Mouse (Mus musculus) intestine, embryonic 14.5 days (tissue): Measurements from ENCODE around the gene Prrx1. TPM values are rescaled to one million over a fixed set of nuclear protein-coding genes. Genes with fewer than 3 reads are reported as not detected.

ENCODE experiments used
- ATAC-seq: fragments of 200-750 bp; cut with Nextera tagmentation; replicated peaks from 2 replicates; pipeline ENCODE4 v1.8.0; 2017; ENCODE audit warnings: low read depth, moderate number of reproducible peaks, moderate TSS enrichment, moderate library complexity; ENCODE audit not compliant: low FRiP score, low TSS enrichment
- DNase-seq: peaks from one replicate; pipeline ENCODE4 v3.0.0-alpha.2; 2018; ENCODE audit warnings: low spot score
- H3K27ac ChIP-seq: fragments of 300-500 bp; sonication (generic); 2 replicates; pipeline ENCODE4 v1.5.1; 2014; ENCODE audit warnings: low read depth, mild to moderate bottlenecking, control low read depth
- H3K27me3 ChIP-seq: fragments of 300-500 bp; sonication (generic); replicated peaks from 2 replicates; pipeline ENCODE4 v1.6.1; 2014; ENCODE audit warnings: low read length, control low read depth; ENCODE audit not compliant: control insufficient read depth, insufficient read depth
- H3K36me3 ChIP-seq: fragments of 300-500 bp; sonication (generic); 2 replicates; pipeline ENCODE4 v1.6.1; 2014; ENCODE audit warnings: low read length, control low read depth; ENCODE audit not compliant: control insufficient read depth, insufficient read depth
- H3K4me1 ChIP-seq: fragments of 300-500 bp; sonication (generic); replicated peaks from 2 replicates; pipeline ENCODE4 v1.6.1; 2014; ENCODE audit warnings: low read length, control low read depth, mixed read lengths; ENCODE audit not compliant: control insufficient read depth, insufficient read depth
- H3K4me2 ChIP-seq: fragments of 300-500 bp; sonication (generic); 2 replicates; pipeline ENCODE4 v1.6.1; 2014; ENCODE audit warnings: low read length
- H3K4me3 ChIP-seq: fragments of 300-500 bp; sonication (generic); 2 replicates; pipeline ENCODE4 v1.5.1; 2014; ENCODE audit warnings: low read depth, low read length, control low read depth, mixed read lengths
- H3K9ac ChIP-seq: fragments of 300-500 bp; sonication (generic); 2 replicates; pipeline ENCODE4 v1.6.1; 2014; ENCODE audit warnings: mild to moderate bottlenecking, low read length
- H3K9me3 ChIP-seq: fragments of 300-500 bp; sonication (generic); 2 replicates; pipeline ENCODE4 v1.6.1; 2016; ENCODE audit warnings: low read length, control low read depth; ENCODE audit not compliant: control insufficient read depth
- WGBS: fragments of 180-500 bp; shearing (Covaris S2); extraction: QIAGEN DNeasy Blood & Tissue Kit; methylation state at CpG from one replicate; pipeline ENCODE4 v1.1.7; 2014; 5-methylcytosine and 5-hydroxymethylcytosine counted together
- polyA plus RNA-seq: library from polyadenylated mRNA; unstranded; fragments of >200 nt; fragmentation: Nextera tagmentation; extraction: Ambion mirVana; gene quantifications from 2 replicates; pipeline ENCODE4 v1.2.1, GENCODE M21; 2014

The Prrx1 gene
- polyA plus RNA-seq, 1 experiment from 2014 or later: 2.2 TPM

GRCm38 (mm10) chr1:163355626-163356156 is 42.2 kb upstream of the Prrx1 start:
- Histone ChIP-seq H3K4me1 (peaks cover 4% of the 10 kb centered on the region; the same call in 1 of the 2 replicates), H3K9ac (no peak overlapping the region), H3K27ac (no peak overlapping the region), H3K4me3 (no peak overlapping the region), H3K36me3 (no peaks in the 10 kb centered on the region), H3K4me2 (no peak overlapping the region), H3K27me3 (no peaks in the 10 kb centered on the region), H3K9me3 (no peaks in the 10 kb centered on the region)
- DNase-seq (no peak), ATAC-seq (no peak)
- 14% methylated on average over 3 of the region's 3 CpGs for WGBS

DNA sequence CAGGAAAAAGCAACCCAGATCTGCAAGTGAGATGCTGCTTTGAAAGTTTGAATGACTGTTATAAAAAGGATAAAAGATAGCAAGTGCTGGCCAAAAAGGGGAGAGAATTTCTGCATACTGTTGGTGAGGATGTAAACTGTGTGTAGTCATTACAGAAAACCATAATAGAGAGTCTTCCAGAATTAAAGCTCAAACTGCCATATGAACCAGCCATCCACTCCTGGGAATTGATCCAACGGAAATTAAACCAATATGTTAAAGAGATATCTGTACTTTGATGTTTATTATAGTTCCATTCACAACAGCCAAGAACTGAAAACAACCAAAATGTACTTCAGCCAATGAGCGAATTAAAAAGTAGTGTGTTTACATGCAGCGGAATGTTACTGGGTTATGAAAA is 37.5 kb upstream of the Prrx1 start:
- H3K9me3 ChIP-seq: no peaks in the 10 kb centered on the region
- H3K27ac ChIP-seq: no peak overlapping the region
- H3K4me1 ChIP-seq: no peaks in the 10 kb centered on the region; the same call in 1 of the 2 replicates
- H3K4me3 ChIP-seq: no peak overlapping the region
- WGBS: 84% methylated on average over 3 of the region's 3 CpGs
- H3K4me2 ChIP-seq: no peak overlapping the region
- no peak overlapping the region for H3K9ac ChIP-seq
- no peaks in the 10 kb centered on the region for H3K27me3 ChIP-seq
- DNase-seq: no peak
- no peaks in the 10 kb centered on the region for H3K36me3 ChIP-seq
- ATAC-seq: no peak

DNA sequence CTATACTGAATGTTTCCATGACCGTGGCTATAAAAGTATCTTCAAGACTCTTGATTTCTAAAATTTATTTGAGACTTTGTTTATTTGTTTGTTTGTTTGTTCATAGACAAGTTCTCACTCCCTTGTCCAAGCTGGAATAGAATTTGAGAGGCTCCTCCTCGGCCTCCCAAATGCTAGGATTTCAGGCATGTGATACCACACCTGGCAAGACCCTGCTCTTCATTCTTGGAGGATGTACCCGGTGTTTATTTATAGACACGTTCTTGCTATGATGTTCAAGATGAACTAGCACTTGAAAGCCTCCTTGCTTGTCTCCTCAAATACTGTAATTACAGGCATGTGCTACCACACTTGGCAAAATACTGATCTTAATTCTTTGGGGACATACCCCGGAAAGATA is 32.0 kb upstream of the Prrx1 start:
- WGBS: 79% methylated on average over 5 of the region's 5 CpGs
- DNase-seq (no peak), ATAC-seq (no peak)
- H3K4me2 ChIP-seq: no peak overlapping the region
- no peaks in the 10 kb centered on the region for H3K9me3 ChIP-seq
- no peak overlapping the region for H3K4me3 ChIP-seq
- no peaks in the 10 kb centered on the region for H3K27me3 ChIP-seq
- H3K36me3 ChIP-seq: no peaks in the 10 kb centered on the region
- no peak overlapping the region for H3K9ac ChIP-seq
- H3K4me1 ChIP-seq: no peaks in the 10 kb centered on the region
- no peak overlapping the region for H3K27ac ChIP-seq

DNA sequence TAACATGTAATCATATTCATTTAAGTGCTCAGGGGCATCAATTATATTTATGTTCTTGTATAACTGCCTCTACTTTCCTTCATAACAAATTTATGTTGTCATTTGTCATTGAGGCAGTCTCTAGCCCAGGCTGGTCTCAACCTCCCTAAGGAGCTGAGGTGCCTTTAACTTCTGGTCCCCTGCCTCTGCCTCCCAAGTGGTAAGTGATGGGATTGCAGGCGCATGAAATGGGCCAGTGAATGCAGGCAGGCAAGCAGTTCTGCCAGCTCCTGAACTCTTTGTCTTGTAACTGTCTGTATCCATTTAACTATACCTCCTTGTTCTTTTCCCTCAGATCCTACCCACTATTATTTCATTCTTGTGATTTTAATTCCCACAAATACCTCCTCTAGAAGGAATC is 31.4 kb upstream of the Prrx1 start:
- H3K4me2 ChIP-seq: no peak overlapping the region
- H3K36me3 ChIP-seq: no peaks in the 10 kb centered on the region
- H3K27me3 ChIP-seq: no peaks in the 10 kb centered on the region
- 41% methylated on average over 1 of the region's 1 CpGs for WGBS
- no peaks in the 10 kb centered on the region for H3K4me1 ChIP-seq
- DNase-seq (no peak), ATAC-seq (no peak)
- no peaks in the 10 kb centered on the region for H3K9me3 ChIP-seq
- H3K4me3 ChIP-seq: no peak overlapping the region
- H3K27ac ChIP-seq: no peak overlapping the region
- no peak overlapping the region for H3K9ac ChIP-seq

DNA sequence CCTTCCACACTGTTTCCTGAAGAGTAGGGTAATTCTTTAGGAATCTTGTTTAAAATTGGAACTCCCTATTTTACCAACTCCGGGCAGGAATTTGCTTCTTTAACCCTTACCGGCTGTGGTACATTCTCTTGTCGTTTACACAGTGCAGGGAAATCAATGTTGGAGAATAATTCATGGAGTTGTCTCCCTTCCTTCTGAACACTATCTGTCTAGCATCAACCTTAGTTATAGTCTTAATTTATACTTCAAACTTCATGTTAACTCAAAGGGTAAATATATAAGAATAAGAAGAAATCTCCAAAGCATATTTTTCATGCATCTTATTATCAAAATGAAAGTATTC is 25.7 kb upstream of the Prrx1 start:
- 31% methylated on average over 3 of the region's 3 CpGs for WGBS
- H3K9me3 ChIP-seq: no peaks in the 10 kb centered on the region
- H3K4me1 ChIP-seq: no peaks in the 10 kb centered on the region
- no peak overlapping the region for H3K4me2 ChIP-seq
- DNase-seq (no peak), ATAC-seq (no peak)
- no peak overlapping the region for H3K27ac ChIP-seq
- H3K36me3 ChIP-seq: no peaks in the 10 kb centered on the region
- no peak overlapping the region for H3K9ac ChIP-seq
- no peak overlapping the region for H3K4me3 ChIP-seq
- no peaks in the 10 kb centered on the region for H3K27me3 ChIP-seq

DNA sequence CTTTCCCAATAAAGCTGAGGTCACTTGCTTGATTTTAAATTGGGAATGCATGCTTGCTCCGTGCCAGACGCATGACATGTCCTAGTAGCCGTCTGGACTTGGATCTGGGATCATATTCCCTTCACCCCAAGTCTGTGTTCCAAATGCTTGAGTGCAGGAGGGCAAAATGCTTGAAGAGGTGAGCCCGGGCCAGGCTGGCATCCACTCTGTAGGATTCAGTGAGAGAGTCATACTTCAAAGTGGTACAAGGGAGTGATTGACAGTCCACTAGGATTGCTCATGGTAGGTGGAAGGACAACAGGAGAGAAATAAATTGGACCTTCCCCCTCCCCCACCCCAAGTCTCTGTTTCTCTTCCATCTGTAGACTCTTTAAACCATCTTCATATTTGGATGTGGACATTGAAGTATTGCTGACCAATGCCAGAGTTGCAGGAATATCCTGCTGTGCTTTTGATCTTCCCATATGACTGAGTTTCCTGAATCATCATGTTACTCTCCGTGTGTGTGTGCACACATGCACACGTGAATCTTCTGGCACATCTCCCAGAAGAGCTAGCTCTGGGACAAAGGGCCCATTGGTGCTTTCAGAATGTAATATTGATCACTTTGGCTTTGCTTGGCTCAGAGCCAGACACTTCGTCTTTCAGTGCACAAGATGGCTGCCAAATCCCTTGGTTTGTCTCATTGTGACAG is 25.2 kb upstream of the Prrx1 start:
- Histone ChIP-seq H3K9ac (no peak overlapping the region), H3K4me2 (no peak overlapping the region), H3K4me1 (no peaks in the 10 kb centered on the region), H3K27me3 (no peaks in the 10 kb centered on the region), H3K4me3 (no peak overlapping the region), H3K9me3 (no peaks in the 10 kb centered on the region), H3K36me3 (no peaks in the 10 kb centered on the region), H3K27ac (no peak overlapping the region)
- DNase-seq (no peak), ATAC-seq (no peak)
- 66% methylated on average over 7 of the region's 7 CpGs for WGBS

- Histone ChIP-seq H3K4me1 (no peaks in the 10 kb centered on the region), H3K9ac (no peak overlapping the region), H3K36me3 (no peaks in the 10 kb centered on the region), H3K9me3 (no peaks in the 10 kb centered on the region), H3K27me3 (no peaks in the 10 kb centered on the region), H3K27ac (no peak overlapping the region), H3K4me3 (no peak overlapping the region), H3K4me2 (no peak overlapping the region)
- WGBS: 78% methylated on average over 2 of the region's 2 CpGs
- ATAC-seq: no peak
- no peak for DNase-seq
Observed at GRCm38 (mm10) chr1:163337821-163338220, 24.3 kb upstream of the Prrx1 start.

GRCm38 (mm10) chr1:163327279-163327678 is 13.8 kb upstream of the Prrx1 start:
- Histone ChIP-seq H3K27me3 (no peaks in the 10 kb centered on the region), H3K9me3 (no peaks in the 10 kb centered on the region), H3K4me3 (no peak overlapping the region), H3K36me3 (no peaks in the 10 kb centered on the region), H3K27ac (no peak overlapping the region), H3K9ac (no peak overlapping the region), H3K4me1 (no peaks in the 10 kb centered on the region), H3K4me2 (no peak overlapping the region)
- DNase-seq (no peak), ATAC-seq (no peak)
- 49% methylated on average over 2 of the region's 2 CpGs for WGBS
